Mouse (Mus musculus): Measurements from ENCODE around the gene Spty2d1.
"Not testable (repeated sequence)": the region's sequence is repeated elsewhere in the genome, so short reads cannot be mapped to it uniquely, and the experiment has no call there.

Gene Spty2d1

GRCm38 (mm10) chr7:47027520-47027919 lies 19.3 kb upstream of the Spty2d1 start:
- no peak for TF ChIP-seq NANOG (IDR thresholded peaks at IDR 0.05; ENCODE audit: borderline replicate concordance, low read length)
- no peak for TF ChIP-seq CTCF (conservative IDR thresholded peaks at IDR 0.05; ENCODE audit: low read length)
- no peak for TF ChIP-seq POU5F1 (IDR thresholded peaks at IDR 0.05; ENCODE audit: borderline replicate concordance, low read length)

GRCm38 (mm10) chr7:47026899-47027298 lies 18.7 kb upstream of the Spty2d1 start:
- not testable (repeated sequence) for H3K27me3 ChIP-seq (ENCODE audit: insufficient read depth, low read length); H3K36me3 ChIP-seq (ENCODE audit: insufficient read depth, low read length); H3K4me1 ChIP-seq (replicated peaks; ENCODE audit: low read depth, low read length); H3K4me3 ChIP-seq (replicated peaks; ENCODE audit: low read length); H3K9me3 ChIP-seq (ENCODE audit: low read length)

More at GRCm38 (mm10) chr7:47027520-47027919, 19.3 kb upstream of the Spty2d1 start:
- no peak overlapping the region for H3K4me3 ChIP-seq (replicated peaks; ENCODE audit: low read length)
- no peaks in the 10 kb centered on the region for H3K27me3 ChIP-seq (ENCODE audit: insufficient read depth, low read length)
- H3K4me1 ChIP-seq (replicated peaks; ENCODE audit: low read depth, low read length): no peaks in the 10 kb centered on the region
- no peaks in the 10 kb centered on the region for H3K9me3 ChIP-seq (ENCODE audit: low read length)
- no peaks in the 10 kb centered on the region for H3K36me3 ChIP-seq (ENCODE audit: insufficient read depth, low read length)

GRCm38 (mm10) chr7:47025429-47025828 lies 17.2 kb upstream of the Spty2d1 start:
- Histone ChIP-seq H3K36me3 (ENCODE audit: insufficient read depth, low read length) (no peaks in the 10 kb centered on the region), H3K4me3 (replicated peaks; ENCODE audit: low read length) (no peak overlapping the region), H3K9me3 (ENCODE audit: low read length) (no peaks in the 10 kb centered on the region), H3K27me3 (ENCODE audit: insufficient read depth, low read length) (no peaks in the 10 kb centered on the region), H3K4me1 (replicated peaks; ENCODE audit: low read depth, low read length) (peaks cover 8% of the 10 kb centered on the region)
- TF ChIP-seq CTCF (conservative IDR thresholded peaks at IDR 0.05; ENCODE audit: low read length) (no peak), POU5F1 (IDR thresholded peaks at IDR 0.05; ENCODE audit: borderline replicate concordance, low read length) (no peak), NANOG (IDR thresholded peaks at IDR 0.05; ENCODE audit: borderline replicate concordance, low read length) (no peak)

- no peak overlapping the region for H3K4me3 ChIP-seq (replicated peaks; ENCODE audit: low read length)
- H3K27me3 ChIP-seq (ENCODE audit: insufficient read depth, low read length): no peaks in the 10 kb centered on the region
- TF ChIP-seq CTCF (conservative IDR thresholded peaks at IDR 0.05; ENCODE audit: low read length): no peak
- TF ChIP-seq POU5F1 (IDR thresholded peaks at IDR 0.05; ENCODE audit: borderline replicate concordance, low read length): no peak
- TF ChIP-seq NANOG (IDR thresholded peaks at IDR 0.05; ENCODE audit: borderline replicate concordance, low read length): no peak
- no peaks in the 10 kb centered on the region for H3K9me3 ChIP-seq (ENCODE audit: low read length)
- H3K36me3 ChIP-seq (ENCODE audit: insufficient read depth, low read length): no peaks in the 10 kb centered on the region
- peaks cover 14% of the 10 kb centered on the region for H3K4me1 ChIP-seq (replicated peaks; ENCODE audit: low read depth, low read length)
Observed at GRCm38 (mm10) chr7:47024454-47024853, 16.2 kb upstream of the Spty2d1 start.

GRCm38 (mm10) chr7:47023530-47023929 lies 15.3 kb upstream of the Spty2d1 start:
- TF ChIP-seq NANOG (IDR thresholded peaks at IDR 0.05; ENCODE audit: borderline replicate concordance, low read length) (no peak), CTCF (conservative IDR thresholded peaks at IDR 0.05; ENCODE audit: low read length) (peak; percentile 83), POU5F1 (IDR thresholded peaks at IDR 0.05; ENCODE audit: borderline replicate concordance, low read length) (no peak)
- H3K27me3 ChIP-seq (ENCODE audit: insufficient read depth, low read length): no peaks in the 10 kb centered on the region
- no peaks in the 10 kb centered on the region for H3K9me3 ChIP-seq (ENCODE audit: low read length)
- H3K4me3 ChIP-seq (replicated peaks; ENCODE audit: low read length): no peak overlapping the region
- no peaks in the 10 kb centered on the region for H3K36me3 ChIP-seq (ENCODE audit: insufficient read depth, low read length)
- H3K4me1 ChIP-seq (replicated peaks; ENCODE audit: low read depth, low read length): peaks cover 18% of the 10 kb centered on the region

GRCm38 (mm10) chr7:47022482-47022881 lies 14.3 kb upstream of the Spty2d1 start:
- H3K9me3 ChIP-seq (ENCODE audit: low read length): no peaks in the 10 kb centered on the region
- TF ChIP-seq POU5F1 (IDR thresholded peaks at IDR 0.05; ENCODE audit: borderline replicate concordance, low read length) (no peak), NANOG (IDR thresholded peaks at IDR 0.05; ENCODE audit: borderline replicate concordance, low read length) (no peak), CTCF (conservative IDR thresholded peaks at IDR 0.05; ENCODE audit: low read length) (no peak)
- no peaks in the 10 kb centered on the region for H3K36me3 ChIP-seq (ENCODE audit: insufficient read depth, low read length)
- H3K4me3 ChIP-seq (replicated peaks; ENCODE audit: low read length): no peak overlapping the region
- H3K4me1 ChIP-seq (replicated peaks; ENCODE audit: low read depth, low read length): peaks cover 23% of the 10 kb centered on the region
- H3K27me3 ChIP-seq (ENCODE audit: insufficient read depth, low read length): no peaks in the 10 kb centered on the region

GRCm38 (mm10) chr7:47020956-47021355 lies 12.7 kb upstream of the Spty2d1 start:
- Histone ChIP-seq H3K36me3 (ENCODE audit: insufficient read depth, low read length) (no peaks in the 10 kb centered on the region), H3K9me3 (ENCODE audit: low read length) (no peaks in the 10 kb centered on the region), H3K27me3 (ENCODE audit: insufficient read depth, low read length) (no peaks in the 10 kb centered on the region), H3K4me1 (replicated peaks; ENCODE audit: low read depth, low read length) (peaks cover 35% of the 10 kb centered on the region), H3K4me3 (replicated peaks; ENCODE audit: low read length) (no peak overlapping the region)
- TF ChIP-seq NANOG (IDR thresholded peaks at IDR 0.05; ENCODE audit: borderline replicate concordance, low read length): no peak
- TF ChIP-seq POU5F1 (IDR thresholded peaks at IDR 0.05; ENCODE audit: borderline replicate concordance, low read length): no peak
- no peak for TF ChIP-seq CTCF (conservative IDR thresholded peaks at IDR 0.05; ENCODE audit: low read length)

GRCm38 (mm10) chr7:47019641-47020040 lies 11.4 kb upstream of the Spty2d1 start:
- Histone ChIP-seq H3K9me3 (ENCODE audit: low read length) (no peaks in the 10 kb centered on the region), H3K4me3 (replicated peaks; ENCODE audit: low read length) (no peak overlapping the region), H3K27me3 (ENCODE audit: insufficient read depth, low read length) (no peaks in the 10 kb centered on the region), H3K4me1 (replicated peaks; ENCODE audit: low read depth, low read length) (peaks cover 43% of the 10 kb centered on the region), H3K36me3 (ENCODE audit: insufficient read depth, low read length) (no peaks in the 10 kb centered on the region)
- TF ChIP-seq CTCF (conservative IDR thresholded peaks at IDR 0.05; ENCODE audit: low read length): no peak
- TF ChIP-seq NANOG (IDR thresholded peaks at IDR 0.05; ENCODE audit: borderline replicate concordance, low read length): no peak
- no peak for TF ChIP-seq POU5F1 (IDR thresholded peaks at IDR 0.05; ENCODE audit: borderline replicate concordance, low read length)

GRCm38 (mm10) chr7:47017146-47017545 lies 8.9 kb upstream of the Spty2d1 start:
- Histone ChIP-seq H3K36me3 (ENCODE audit: insufficient read depth, low read length) (no peaks in the 10 kb centered on the region), H3K9me3 (ENCODE audit: low read length) (no peaks in the 10 kb centered on the region), H3K27me3 (ENCODE audit: insufficient read depth, low read length) (no peaks in the 10 kb centered on the region), H3K4me3 (replicated peaks; ENCODE audit: low read length) (no peak overlapping the region), H3K4me1 (replicated peaks; ENCODE audit: low read depth, low read length) (peaks cover 66% of the 10 kb centered on the region)
- TF ChIP-seq CTCF (conservative IDR thresholded peaks at IDR 0.05; ENCODE audit: low read length) (no peak), NANOG (IDR thresholded peaks at IDR 0.05; ENCODE audit: borderline replicate concordance, low read length) (no peak), POU5F1 (IDR thresholded peaks at IDR 0.05; ENCODE audit: borderline replicate concordance, low read length) (no peak)
